Mouse (Mus musculus): ENCODE measurements at regions not wholly inside any gene's neighbourhood (a gene's known extent, or its start where the extent isn't known, plus 50 kb on each side); places are given as distances from the start of the nearest gene placed in this dataset.

DNA sequence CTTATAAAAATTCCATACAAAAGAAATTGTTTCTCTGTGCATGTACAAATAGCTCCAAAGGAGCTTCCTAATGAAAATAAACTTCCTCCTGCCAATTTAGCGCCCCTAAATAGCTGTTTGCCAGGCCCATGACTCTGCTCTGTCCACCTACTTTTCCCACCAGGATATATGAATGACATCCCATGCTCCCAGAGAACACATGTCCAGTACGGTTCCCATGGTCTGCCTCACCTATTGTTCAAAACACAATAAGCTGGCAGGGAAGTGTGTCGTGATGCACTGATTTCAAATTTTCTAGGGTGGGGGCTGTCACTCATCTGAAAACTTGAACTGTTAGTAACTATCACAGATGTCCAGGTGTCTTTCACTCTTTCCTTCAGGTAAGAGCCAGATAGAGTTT, 305.8 kb downstream of the Gja1 start:
- TF ChIP-seq CTCF (IDR thresholded peaks at IDR 0.05; ENCODE audit: low read depth) (no peak), EP300 (optimal IDR thresholded peaks at IDR 0.05) (no peak)
